Mouse (Mus musculus) olfactory bulb, adult 2 months (tissue): Measurements from ENCODE around the gene Spa17. TPM values are rescaled to one million over a fixed set of nuclear protein-coding genes. Genes with fewer than 3 reads are reported as not detected.

Experiments
- H3K27ac ChIP-seq: fragments of 200-500 bp; 2 replicates; pipeline ENCODE4 v1.5.1; 2012; ENCODE audit warnings: low read depth, low read length; ENCODE audit not compliant: insufficient read depth
- H3K4me1 ChIP-seq: fragments of 200-500 bp; 2 replicates; pipeline ENCODE4 v1.6.1; 2012; ENCODE audit warnings: low read length; ENCODE audit not compliant: control insufficient read depth, insufficient read depth
- H3K4me3 ChIP-seq: fragments of 200-500 bp; 2 replicates; pipeline ENCODE4 v1.5.1; 2012; ENCODE audit warnings: mild to moderate bottlenecking, low read depth, low read length, moderate library complexity; ENCODE audit not compliant: insufficient read depth
- CTCF ChIP-seq: fragments of 200-500 bp; IDR thresholded peaks from 2 replicates; pipeline ENCODE4 v1.5.1; 2012; ENCODE audit warnings: low read depth, mild to moderate bottlenecking, low read length, moderate library complexity; ENCODE audit not compliant: insufficient read depth
- POLR2A ChIP-seq: fragments of 200-500 bp; IDR thresholded peaks from 2 replicates; pipeline ENCODE4 v1.6.1; 2012; ENCODE audit warnings: mild to moderate bottlenecking, low read depth, low read length, moderate library complexity; ENCODE audit not compliant: insufficient read depth
- WGBS: fragments of 180-500 bp; shearing (Covaris S2); methylation state at CpG from one replicate; pipeline ENCODE4 v1.1.7; 2018; 5-methylcytosine and 5-hydroxymethylcytosine counted together
- polyA plus RNA-seq: library from polyadenylated mRNA; stranded (reverse); fragments of >200 nt; gene quantifications from 2 replicates; pipeline ENCODE4 v1.2.4, GENCODE M21; 2012; ENCODE audit warnings: low replicate concordance; ENCODE audit not compliant: missing spikeins, insufficient read depth, insufficient read length

Gene Spa17
- polyA plus RNA-seq, 1 experiment, result not detected

DNA sequence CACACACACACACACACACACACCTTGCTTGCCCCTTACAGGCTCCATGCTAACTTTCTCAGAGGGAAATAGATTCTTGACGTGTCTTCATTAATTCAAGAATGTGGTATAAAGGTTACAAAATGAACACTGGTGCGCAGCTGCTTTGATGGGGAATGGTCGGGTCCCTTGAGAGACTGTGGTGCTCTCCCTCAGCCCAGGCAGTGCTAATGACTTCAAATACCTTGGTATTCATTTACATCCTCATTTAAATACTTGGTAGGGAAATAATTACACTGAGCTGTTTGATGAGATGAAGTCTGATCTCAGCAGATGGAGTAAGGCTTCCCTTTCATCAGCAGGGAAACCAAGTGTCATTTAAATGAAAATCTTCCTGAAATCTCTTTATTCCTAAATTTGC is 11.6 kb upstream of the Spa17 start:
- peaks cover 8% of the 10 kb centered on the region for H3K4me1 ChIP-seq
- TF ChIP-seq CTCF, result no peak
- TF ChIP-seq POLR2A, result no peak
- 43% methylated on average over 3 of the region's 3 CpGs for WGBS
- H3K4me3 ChIP-seq, result no peak overlapping the region
- peak overlapping the region; percentile 92; the same call in 1 of the 2 replicates for H3K27ac ChIP-seq

DNA sequence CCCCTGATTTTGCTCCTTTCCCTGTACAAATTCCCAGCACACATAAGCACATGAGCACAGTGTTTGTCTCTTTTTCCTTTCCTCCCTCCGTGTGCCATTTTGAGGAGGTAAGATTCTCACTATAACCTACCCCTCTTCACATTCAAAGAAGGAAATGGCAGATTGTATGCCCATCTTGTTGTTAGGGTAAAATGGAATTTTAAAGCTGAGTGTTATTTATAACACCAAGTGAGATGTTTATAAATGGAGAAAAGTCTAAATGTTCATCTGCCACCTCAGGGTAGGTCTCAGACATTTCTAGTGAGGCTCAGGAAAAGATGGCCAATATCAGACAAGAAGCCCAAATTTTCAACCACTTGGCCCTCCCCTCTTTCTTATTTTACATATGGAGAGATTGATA is 11.0 kb upstream of the Spa17 start:
- no peak overlapping the region for H3K4me3 ChIP-seq
- H3K4me1 ChIP-seq, result peaks cover 8% of the 10 kb centered on the region
- TF ChIP-seq CTCF (no peak), POLR2A (no peak)
- H3K27ac ChIP-seq, result no peak overlapping the region
- 80% methylated on average over 1 of the region's 1 CpGs for WGBS

DNA sequence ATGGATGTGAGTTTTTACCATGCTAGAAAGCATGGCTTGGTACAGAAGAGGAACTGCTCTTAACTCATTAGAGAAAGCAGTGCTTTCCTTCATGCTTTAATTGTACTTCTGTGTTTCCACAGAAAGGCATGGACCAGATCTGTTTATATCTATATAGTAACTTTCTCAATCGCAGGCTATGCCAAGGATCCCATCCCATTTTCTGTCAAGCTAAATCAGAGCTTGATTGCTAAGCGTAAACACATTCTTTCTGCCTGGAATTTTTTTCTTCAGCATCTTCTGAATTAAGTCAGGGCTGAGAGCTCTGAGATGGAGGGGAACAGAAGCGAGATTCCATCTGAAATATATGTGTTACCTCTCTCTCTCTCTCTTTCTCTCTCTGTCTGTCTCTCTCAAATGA is 10.5 kb upstream of the Spa17 start:
- TF ChIP-seq CTCF, result no peak
- no peak for TF ChIP-seq POLR2A
- Histone ChIP-seq H3K4me3 (no peak overlapping the region), H3K27ac (no peak overlapping the region), H3K4me1 (peaks cover 8% of the 10 kb centered on the region)
- WGBS, result 77% methylated on average over 3 of the region's 3 CpGs

DNA sequence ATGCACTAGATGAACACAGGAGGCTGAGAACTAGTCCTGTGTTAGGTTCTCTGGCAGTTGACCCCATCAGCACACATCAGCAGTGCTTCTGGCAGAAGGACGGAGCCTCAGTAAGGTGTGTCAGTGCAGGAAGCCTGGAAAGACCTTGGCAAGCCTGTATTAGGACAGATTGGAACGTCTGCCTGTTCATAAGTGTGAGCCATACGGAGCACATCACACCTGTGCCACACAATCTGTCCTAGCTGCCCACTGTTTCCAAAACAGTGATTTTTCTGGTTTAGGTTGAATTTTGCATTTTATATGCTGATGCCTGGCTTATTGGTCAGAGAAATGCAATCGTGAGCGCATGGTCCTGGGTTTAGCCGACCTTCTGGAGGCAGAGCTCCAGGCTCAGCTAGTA is 7.8 kb upstream of the Spa17 start:
- WGBS, result 96% methylated on average over 6 of the region's 6 CpGs
- Histone ChIP-seq H3K4me1 (peaks cover 6% of the 10 kb centered on the region), H3K4me3 (no peak overlapping the region), H3K27ac (no peak overlapping the region)
- TF ChIP-seq POLR2A (no peak), CTCF (no peak)

DNA sequence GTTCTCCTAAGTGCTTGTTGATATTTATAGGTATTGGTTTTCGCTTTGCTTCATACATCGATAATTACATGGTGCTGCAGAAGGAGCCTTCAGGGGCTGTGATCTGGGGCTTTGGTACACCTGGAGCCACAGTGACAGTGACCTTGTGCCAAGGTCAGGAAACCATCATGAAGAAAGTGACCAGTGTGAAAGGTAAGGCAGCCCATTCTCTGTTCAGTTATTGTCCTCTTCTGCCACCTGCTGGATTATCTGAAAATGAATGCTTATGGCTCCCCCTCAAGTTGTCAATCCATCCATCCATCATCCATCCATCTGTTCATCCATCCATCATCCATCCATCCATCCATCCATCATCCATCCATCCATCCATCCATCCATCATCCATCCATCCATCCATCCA is 3.2 kb upstream of the Spa17 start:
- H3K27ac ChIP-seq, result no peak overlapping the region
- no peak overlapping the region for H3K4me3 ChIP-seq
- TF ChIP-seq CTCF (peak; percentile 10; the same call in 1 of the 2 replicates), POLR2A (no peak)
- 44% methylated on average over 2 of the region's 2 CpGs for WGBS
- H3K4me1 ChIP-seq, result no peaks in the 10 kb centered on the region

DNA sequence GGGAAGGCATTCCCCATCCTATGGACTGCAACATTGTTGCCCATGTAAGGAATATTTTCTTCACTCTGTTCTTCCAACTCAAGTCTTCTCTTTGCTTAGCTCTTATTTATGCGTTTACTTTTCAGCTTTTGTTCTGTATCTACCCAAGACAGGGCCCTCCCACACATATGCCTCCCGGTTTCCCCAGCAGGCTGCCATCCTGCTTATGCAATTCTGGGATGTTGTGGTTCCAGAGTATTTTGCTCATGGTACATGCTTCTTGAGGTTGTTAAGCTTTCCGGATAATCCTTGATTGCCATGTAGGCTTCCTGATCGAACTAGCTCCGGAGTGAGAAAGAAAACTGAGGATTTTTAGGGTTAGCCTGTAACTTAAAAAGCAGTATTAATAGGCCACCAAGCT is 1.7 kb upstream of the Spa17 start:
- TF ChIP-seq CTCF, result no peak
- no peak for TF ChIP-seq POLR2A
- Histone ChIP-seq H3K27ac (peak overlapping the region; percentile 46; the same call in 1 of the 2 replicates), H3K4me3 (no peak overlapping the region), H3K4me1 (no peaks in the 10 kb centered on the region)
- WGBS, result 47% methylated on average over 5 of the region's 5 CpGs

DNA sequence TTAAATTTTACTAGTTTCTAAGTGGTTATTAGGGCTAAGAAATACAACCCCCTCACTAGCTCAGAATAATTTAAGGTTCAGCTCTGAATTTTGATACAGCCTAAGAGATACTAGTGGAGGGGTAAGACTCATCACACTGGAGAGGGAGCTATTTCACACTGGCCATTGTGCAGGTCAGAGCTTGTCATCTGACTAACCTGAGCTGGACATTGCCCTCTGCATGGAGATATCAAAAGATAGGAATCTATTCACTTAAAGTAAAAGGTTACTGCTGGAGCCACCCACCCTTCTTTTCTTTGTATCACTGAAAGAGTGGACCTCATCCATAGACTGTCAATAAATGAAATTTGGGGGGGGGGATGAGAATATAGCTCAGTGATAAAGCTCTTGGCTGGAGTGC is 794 bp upstream of the Spa17 start:
- TF ChIP-seq CTCF, result no peak
- no peak for TF ChIP-seq POLR2A
- H3K27ac ChIP-seq, result peak overlapping the region; percentile 28; the same call in 1 of the 2 replicates
- H3K4me3 ChIP-seq, result no peak overlapping the region
- no peaks in the 10 kb centered on the region for H3K4me1 ChIP-seq

DNA sequence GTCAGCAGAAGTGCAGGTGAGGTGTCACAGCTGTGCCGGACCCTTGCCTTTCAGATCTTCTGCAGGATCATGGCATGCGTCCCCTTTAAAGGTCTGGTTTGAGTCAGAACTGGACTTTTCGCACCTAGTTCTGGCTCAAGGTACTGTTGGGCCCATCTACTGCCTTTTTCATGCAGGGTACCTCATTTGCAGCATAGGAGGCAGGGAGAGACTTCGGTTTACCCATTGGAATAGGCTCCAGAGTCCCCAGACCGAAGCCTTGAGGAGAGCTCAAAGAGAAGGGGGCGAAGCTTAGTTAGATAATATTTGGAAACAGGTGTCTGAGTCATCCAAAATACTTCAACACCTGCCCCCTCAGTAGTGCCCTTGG is 374 bp upstream of the Spa17 start:
- TF ChIP-seq CTCF (no peak), POLR2A (no peak)
- peak overlapping the region; percentile 76 for H3K4me3 ChIP-seq
- peak overlapping the region; percentile 28; the same call in 1 of the 2 replicates for H3K27ac ChIP-seq
- no peaks in the 10 kb centered on the region for H3K4me1 ChIP-seq
- WGBS, result 16% methylated on average over 6 of the region's 6 CpGs

GRCm38 (mm10) chr9:37609558-37609957 is 4.0 kb downstream of the Spa17 start:
- no peak overlapping the region for H3K27ac ChIP-seq
- TF ChIP-seq CTCF (no peak), POLR2A (no peak)
- no peaks in the 10 kb centered on the region for H3K4me1 ChIP-seq
- H3K4me3 ChIP-seq, result no peak overlapping the region
- 67% methylated on average over 4 of the region's 4 CpGs for WGBS

GRCm38 (mm10) chr9:37605089-37605488 is 8.4 kb downstream of the Spa17 start:
- TF ChIP-seq POLR2A (no peak), CTCF (no peak)
- H3K4me1 ChIP-seq, result no peaks in the 10 kb centered on the region
- no peak overlapping the region for H3K4me3 ChIP-seq
- 97% methylated on average over 3 of the region's 3 CpGs for WGBS
- no peak overlapping the region for H3K27ac ChIP-seq
